Mouse (Mus musculus): ENCODE measurements at regions not wholly inside any gene's neighbourhood (a gene's known extent, or its start where the extent isn't known, plus 50 kb on each side); places are given as distances from the start of the nearest gene placed in this dataset.

DNA sequence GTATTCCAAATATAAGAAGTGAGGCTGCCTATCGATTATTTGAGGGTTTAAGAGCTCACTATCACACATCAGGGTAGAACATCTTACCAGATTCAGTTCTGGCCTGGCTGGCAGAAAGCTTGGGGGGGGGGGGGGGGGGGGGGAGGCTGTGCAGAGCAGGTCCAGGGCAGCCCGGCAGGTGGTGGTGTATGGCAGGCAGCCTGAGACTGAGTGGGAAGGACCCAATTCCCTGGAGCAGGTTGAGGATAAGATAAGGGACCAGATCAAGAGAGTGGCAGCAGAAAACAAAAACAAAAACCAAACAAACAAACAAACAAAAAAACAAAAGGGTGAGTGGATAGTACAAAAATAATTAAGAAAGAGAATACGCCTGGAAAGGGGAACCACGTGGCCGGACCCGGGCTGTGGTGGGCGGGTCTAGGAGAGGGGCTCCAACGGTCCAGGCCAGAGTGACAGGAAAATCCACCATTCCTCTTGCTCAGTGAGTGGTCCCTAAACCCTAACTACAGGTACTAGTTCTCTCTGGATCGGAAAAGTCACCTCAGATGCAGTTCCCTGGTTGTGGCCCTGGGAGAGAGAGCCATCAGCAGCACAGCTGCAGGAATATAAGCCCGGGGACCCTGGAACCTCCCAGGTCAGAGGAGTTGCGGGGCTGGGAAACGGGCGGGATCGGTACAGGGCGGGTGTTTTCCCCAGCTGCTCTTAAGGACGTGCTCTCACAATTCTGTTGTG, 73.3 kb downstream of the Vmn2r112 start:
- Histone ChIP-seq H3K4me1 (ENCODE audit: control insufficient read depth, insufficient read depth, low read length) (no peaks in the 10 kb centered on the region), H3K27ac (ENCODE audit: low read depth, low read length) (no peak overlapping the region), H3K36me3 (ENCODE audit: control insufficient read depth, insufficient read depth, low read length) (no peaks in the 10 kb centered on the region), H3K4me3 (ENCODE audit: low read depth, low read length) (peak overlapping the region; percentile 37), H3K9me3 (ENCODE audit: control insufficient read depth, low read length) (no peaks in the 10 kb centered on the region; the same call in 1 of the 2 replicates), H3K27me3 (ENCODE audit: control insufficient read depth, insufficient read depth, low read length) (no peaks in the 10 kb centered on the region), H3K9ac (ENCODE audit: low read length) (peak overlapping the region; percentile 44), H3K4me2 (ENCODE audit: low read depth) (peak overlapping the region; percentile 39)
- DNase-seq (ENCODE audit: low spot score) (peak; percentile 47), ATAC-seq (ENCODE audit: insufficient read depth, low FRiP score, low TSS enrichment) (peak; percentile 94)
- 17% methylated on average over 16 of the region's 16 CpGs for WGBS
